Mouse (Mus musculus) NIH3T3 (cell line): ENCODE measurements at regions not wholly inside any gene's neighbourhood (a gene's known extent, or its start where the extent isn't known, plus 50 kb on each side); places are given as distances from the start of the nearest gene placed in this dataset.

Experiments
- DNase-seq: peaks from one replicate; pipeline ENCODE4 v3.0.0-alpha.2; 2012; ENCODE audit warnings: low read depth

GRCm38 (mm10) chr9:117863944-117864343, 176.4 kb upstream of the Azi2 start:
- no peak for DNase-seq

- no peak for DNase-seq
These were observed 177.0 kb upstream of the Azi2 start for GRCm38 (mm10) chr9:117863318-117863717.

GRCm38 (mm10) chr9:117859580-117860045, 180.7 kb upstream of the Azi2 start:
- no peak for DNase-seq

GRCm38 (mm10) chr9:117843531-117843930, 196.8 kb upstream of the Azi2 start:
- no peak for DNase-seq

GRCm38 (mm10) chr9:117836696-117837380, 203.5 kb upstream of the Azi2 start:
- no peak for DNase-seq

- DNase-seq: peak; percentile 3
These were observed 203.9 kb upstream of the Rbms3 start for GRCm38 (mm10) chr9:117833586-117833985.

GRCm38 (mm10) chr9:117814661-117815060, 184.9 kb upstream of the Rbms3 start:
- no peak for DNase-seq

GRCm38 (mm10) chr9:117813216-117813615, 183.5 kb upstream of the Rbms3 start:
- no peak for DNase-seq

- DNase-seq: no peak
These were observed 176.1 kb upstream of the Rbms3 start for GRCm38 (mm10) chr9:117805812-117806211.

- no peak for DNase-seq
These were observed 154.5 kb upstream of the Rbms3 start for GRCm38 (mm10) chr9:117784186-117784591.

- DNase-seq: no peak
These were observed 124.9 kb upstream of the Rbms3 start for GRCm38 (mm10) chr9:117754651-117755050.

GRCm38 (mm10) chr9:117753466-117753865, 123.8 kb upstream of the Rbms3 start:
- DNase-seq: no peak

- DNase-seq: no peak
These were observed 115.2 kb upstream of the Rbms3 start for GRCm38 (mm10) chr9:117744906-117745305.

- DNase-seq: no peak
These were observed 99.7 kb upstream of the Rbms3 start for GRCm38 (mm10) chr9:117729366-117729765.

- no peak for DNase-seq
These were observed 90.5 kb upstream of the Rbms3 start for GRCm38 (mm10) chr9:117720161-117720598.

GRCm38 (mm10) chr9:117717346-117717745, 87.6 kb upstream of the Rbms3 start:
- peak; percentile 16 for DNase-seq

GRCm38 (mm10) chr9:117716476-117716875, 86.8 kb upstream of the Rbms3 start:
- DNase-seq: no peak

GRCm38 (mm10) chr9:117714741-117715675, 85.3 kb upstream of the Rbms3 start:
- DNase-seq: no peak

GRCm38 (mm10) chr9:117713121-117713520, 83.4 kb upstream of the Rbms3 start:
- no peak for DNase-seq

- DNase-seq: no peak
These were observed 82.1 kb upstream of the Rbms3 start for GRCm38 (mm10) chr9:117711793-117712192.

- no peak for DNase-seq
These were observed 81.3 kb upstream of the Rbms3 start for GRCm38 (mm10) chr9:117710966-117711365.

- DNase-seq: no peak
These were observed 80.0 kb upstream of the Rbms3 start for GRCm38 (mm10) chr9:117709677-117710076.

GRCm38 (mm10) chr9:117693001-117693400, 63.3 kb upstream of the Rbms3 start:
- no peak for DNase-seq
